Mouse (Mus musculus) midbrain, postnatal 0 days (tissue): ENCODE measurements around the gene Lpo. TPM values are rescaled to one million over a fixed set of nuclear protein-coding genes. Genes with fewer than 3 reads are reported as not detected.

Experiments
- ATAC-seq: fragments of 200-750 bp; cut with Nextera tagmentation; 2 replicates; pipeline ENCODE4 v1.8.0; 2017; ENCODE audit warnings: moderate number of reproducible peaks, mild to moderate bottlenecking, moderate TSS enrichment, moderate library complexity; ENCODE audit not compliant: low FRiP score
- DNase-seq: peaks from one replicate; pipeline ENCODE4 v3.0.0-alpha.2; 2015; ENCODE audit warnings: low spot score
- H3K27ac ChIP-seq: fragments of 300-500 bp; sonication (generic); 2 replicates; pipeline ENCODE4 v1.5.1; 2014; ENCODE audit warnings: low read depth, mild to moderate bottlenecking, low read length, mixed read lengths
- H3K27me3 ChIP-seq: fragments of 300-500 bp; sonication (generic); 2 replicates; pipeline ENCODE4 v1.6.1; 2014; ENCODE audit warnings: low read length, control low read depth, mixed read lengths; ENCODE audit not compliant: insufficient read depth
- H3K36me3 ChIP-seq: fragments of 300-500 bp; sonication (generic); 2 replicates; pipeline ENCODE4 v1.6.1; 2014; ENCODE audit warnings: low read length, control low read depth, mixed read lengths; ENCODE audit not compliant: insufficient read depth
- H3K4me1 ChIP-seq: fragments of 300-500 bp; sonication (generic); 2 replicates; pipeline ENCODE4 v1.6.1; 2014; ENCODE audit warnings: mild to moderate bottlenecking, control low read depth, antibody characterized with exemption, low read length, mixed read lengths; ENCODE audit not compliant: insufficient read depth
- H3K4me2 ChIP-seq: fragments of 300-500 bp; sonication (generic); 2 replicates; pipeline ENCODE4 v1.6.1; 2014; ENCODE audit warnings: low read depth, mild to moderate bottlenecking, low read length, mixed read lengths; ENCODE audit not compliant: poor library complexity, severe bottlenecking
- H3K4me3 ChIP-seq: fragments of 300-500 bp; sonication (generic); 2 replicates; pipeline ENCODE4 v1.5.1; 2014; ENCODE audit warnings: low read depth, mild to moderate bottlenecking, low read length, moderate library complexity
- H3K9ac ChIP-seq: fragments of 300-500 bp; sonication (generic); replicated peaks from 2 replicates; pipeline ENCODE4 v1.6.1; 2014; ENCODE audit warnings: mild to moderate bottlenecking, low read length, moderate library complexity, mixed read lengths; ENCODE audit not compliant: poor library complexity, severe bottlenecking
- H3K9me3 ChIP-seq: fragments of 300-500 bp; sonication (generic); 2 replicates; pipeline ENCODE4 v1.6.1; 2016; ENCODE audit warnings: low read length, control low read depth
- CTCF ChIP-seq: IDR thresholded peaks from 2 replicates; pipeline ENCODE4 v1.5.1; 2016; ENCODE audit warnings: antibody characterized with exemption, mild to moderate bottlenecking
- WGBS: fragments of 180-500 bp; shearing (Covaris S2); extraction: QIAGEN DNeasy Blood & Tissue Kit; methylation state at CpG from one replicate; pipeline ENCODE4 v1.1.7; 2014; 5-methylcytosine and 5-hydroxymethylcytosine counted together
- polyA plus RNA-seq: library from polyadenylated mRNA; unstranded; fragments of >200 nt; fragmentation: Nextera tagmentation; extraction: Ambion mirVana; gene quantifications from 2 replicates; pipeline ENCODE4 v1.2.1, GENCODE M21; 2015
- total RNA-seq: library from RNA; depleted of rRNA; stranded (reverse); fragments of >200 nt; gene quantifications from 2 replicates; pipeline ENCODE4 v1.2.3, GENCODE M21; 2014

Lpo gene
- total and polyA plus RNA-seq, 2 experiments from 2014 or later = 2.5 to 3.8 TPM

DNA sequence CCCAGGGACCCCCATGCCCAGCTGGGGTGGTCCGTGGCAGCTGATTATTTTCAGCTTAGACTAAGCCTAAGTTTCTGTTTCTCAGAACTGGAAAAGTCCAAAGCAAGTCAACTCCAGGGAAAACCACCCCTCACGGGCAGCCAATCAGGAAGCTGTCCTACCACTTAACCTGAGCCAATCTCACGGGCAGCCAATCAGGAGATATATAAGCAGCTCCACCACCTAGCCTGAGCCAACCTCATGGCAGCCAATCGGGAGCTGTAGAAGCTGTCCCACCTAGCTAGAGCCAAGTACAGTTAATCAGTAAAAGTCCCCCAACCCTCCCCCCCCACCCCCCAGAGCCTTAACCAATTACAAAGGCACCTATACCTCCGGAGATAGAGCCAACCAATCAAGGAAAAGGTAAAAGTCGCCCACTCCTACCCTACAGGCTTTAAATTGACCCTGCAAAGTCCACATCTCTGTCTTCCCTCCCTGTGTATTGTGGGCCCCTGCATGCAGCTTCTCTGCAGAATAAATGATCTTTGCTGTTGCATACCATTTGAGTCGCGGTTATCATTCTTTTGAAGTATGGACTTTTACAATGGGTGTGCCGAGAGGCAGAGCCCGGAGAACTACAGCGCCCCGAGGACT lies 19.0 kb upstream of the Lpo start:
- WGBS = 78% methylated on average over 12 of the region's 12 CpGs
- Histone ChIP-seq H3K4me2 (no peak overlapping the region), H3K9me3 (no peaks in the 10 kb centered on the region), H3K4me3 (no peak overlapping the region), H3K9ac (no peak overlapping the region), H3K4me1 (no peaks in the 10 kb centered on the region), H3K36me3 (no peaks in the 10 kb centered on the region), H3K27me3 (no peaks in the 10 kb centered on the region), H3K27ac (no peak overlapping the region)
- ATAC-seq (no peak), DNase-seq (no peak)
- no peak for TF ChIP-seq CTCF

DNA sequence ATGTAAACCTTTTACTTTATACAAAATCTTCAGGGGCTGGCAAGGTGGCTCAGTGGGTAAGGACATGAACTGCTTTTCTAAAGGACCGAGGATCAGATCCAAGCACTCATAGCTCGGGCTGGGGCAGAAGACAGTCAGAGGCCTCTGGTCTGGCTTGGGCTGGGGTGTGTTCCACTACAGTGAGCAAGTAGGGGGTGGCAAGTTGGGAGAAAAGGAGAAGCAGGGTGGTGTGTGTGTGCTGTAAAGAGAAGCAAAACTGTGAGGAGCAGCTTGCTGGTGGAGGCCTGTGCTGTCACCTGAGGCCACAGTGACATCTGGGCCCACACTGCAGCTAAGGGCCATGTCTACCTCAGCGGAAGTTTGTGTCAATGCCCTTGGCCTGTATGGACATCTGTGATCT lies 13.3 kb upstream of the Lpo start:
- no peaks in the 10 kb centered on the region for H3K9me3 ChIP-seq
- no peak overlapping the region for H3K27ac ChIP-seq
- H3K36me3 ChIP-seq = no peaks in the 10 kb centered on the region
- no peak overlapping the region for H3K4me3 ChIP-seq
- WGBS = 85% methylated on average over 3 of the region's 3 CpGs
- H3K4me1 ChIP-seq = no peaks in the 10 kb centered on the region
- ATAC-seq = no peak
- H3K9ac ChIP-seq = no peak overlapping the region
- TF ChIP-seq CTCF = no peak
- H3K4me2 ChIP-seq = no peak overlapping the region
- H3K27me3 ChIP-seq = no peaks in the 10 kb centered on the region
- DNase-seq = no peak

DNA sequence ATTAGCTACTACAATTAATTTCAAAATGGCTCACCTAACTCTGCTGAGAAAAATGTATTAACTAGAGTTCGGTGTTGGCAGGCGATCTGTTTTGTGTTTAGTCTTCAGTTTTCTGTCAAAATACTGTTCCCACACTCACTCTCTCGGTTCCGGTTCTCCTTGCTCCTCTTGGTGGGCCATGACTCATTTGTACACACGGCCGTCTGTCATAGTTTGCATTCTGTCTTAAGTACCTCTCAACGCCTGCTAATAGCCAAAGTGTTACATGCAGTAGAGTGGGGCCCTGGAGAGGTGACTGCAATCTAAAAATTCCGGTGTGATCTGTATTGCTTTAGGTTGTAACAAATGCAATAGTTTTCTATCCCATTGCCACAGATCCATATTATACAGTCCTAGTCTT lies 12.6 kb upstream of the Lpo start:
- H3K4me1 ChIP-seq = no peaks in the 10 kb centered on the region
- no peak overlapping the region for H3K9ac ChIP-seq
- H3K36me3 ChIP-seq = no peaks in the 10 kb centered on the region
- WGBS = 91% methylated on average over 8 of the region's 8 CpGs
- H3K27ac ChIP-seq = no peak overlapping the region
- no peaks in the 10 kb centered on the region for H3K27me3 ChIP-seq
- H3K9me3 ChIP-seq = no peaks in the 10 kb centered on the region
- no peak for DNase-seq
- H3K4me2 ChIP-seq = no peak overlapping the region
- no peak for TF ChIP-seq CTCF
- no peak overlapping the region for H3K4me3 ChIP-seq
- no peak for ATAC-seq

DNA sequence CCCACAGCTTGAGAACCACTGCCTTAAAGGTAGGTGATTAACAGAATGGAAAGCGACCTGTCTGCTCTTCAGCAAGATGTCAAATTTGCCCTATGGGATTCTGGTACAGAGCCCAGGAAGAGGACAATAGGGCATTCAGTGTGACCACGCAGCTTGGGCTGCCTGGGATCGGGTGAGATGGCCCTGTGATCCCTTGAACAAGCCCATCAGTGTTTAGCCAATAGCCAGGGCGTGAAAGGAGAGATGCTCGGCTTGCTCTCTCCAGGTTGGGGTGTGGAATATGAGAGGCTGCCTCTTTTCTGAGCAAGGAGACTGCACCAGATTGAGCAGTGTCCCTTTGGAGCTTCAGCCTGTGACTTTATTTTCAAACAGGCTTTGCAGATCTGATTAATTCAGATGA lies 6.6 kb downstream of the Lpo start:
- WGBS = 49% methylated on average over 5 of the region's 5 CpGs
- no peak for TF ChIP-seq CTCF
- Histone ChIP-seq H3K4me1 (peaks cover 4% of the 10 kb centered on the region; the same call in 1 of the 2 replicates), H3K9me3 (no peaks in the 10 kb centered on the region), H3K4me2 (no peak overlapping the region), H3K36me3 (no peaks in the 10 kb centered on the region), H3K27me3 (no peaks in the 10 kb centered on the region), H3K27ac (no peak overlapping the region), H3K9ac (no peak overlapping the region), H3K4me3 (no peak overlapping the region)
- no peak for DNase-seq
- no peak for ATAC-seq

DNA sequence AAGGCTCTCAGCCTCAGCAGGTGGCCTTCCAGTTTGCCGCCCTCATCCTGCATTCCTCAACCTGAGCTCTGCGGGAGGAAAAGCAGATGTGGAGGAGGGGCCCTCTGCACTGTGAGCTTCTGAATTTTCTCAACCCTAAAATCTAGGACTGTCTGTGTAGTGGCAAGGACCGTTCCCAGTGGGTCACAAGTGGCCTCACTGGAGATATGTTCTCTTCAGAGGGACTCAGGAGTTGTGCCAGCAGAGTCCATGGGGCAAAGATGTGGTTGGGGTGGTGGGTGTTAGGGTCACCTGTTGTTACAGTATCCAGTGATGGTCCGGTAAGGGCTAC lies 10.7 kb downstream of the Lpo start:
- 33% methylated on average over 4 of the region's 4 CpGs for WGBS
- TF ChIP-seq CTCF = no peak
- Histone ChIP-seq H3K4me1 (peaks cover 4% of the 10 kb centered on the region), H3K4me2 (peak overlapping the region; percentile 62), H3K27ac (peak overlapping the region; percentile 47; the same call in 1 of the 2 replicates), H3K4me3 (peak overlapping the region; percentile 36), H3K9ac (peak overlapping the region; percentile 55), H3K9me3 (no peaks in the 10 kb centered on the region), H3K27me3 (no peaks in the 10 kb centered on the region), H3K36me3 (no peaks in the 10 kb centered on the region)
- ATAC-seq (peak; percentile 5), DNase-seq (no peak)

DNA sequence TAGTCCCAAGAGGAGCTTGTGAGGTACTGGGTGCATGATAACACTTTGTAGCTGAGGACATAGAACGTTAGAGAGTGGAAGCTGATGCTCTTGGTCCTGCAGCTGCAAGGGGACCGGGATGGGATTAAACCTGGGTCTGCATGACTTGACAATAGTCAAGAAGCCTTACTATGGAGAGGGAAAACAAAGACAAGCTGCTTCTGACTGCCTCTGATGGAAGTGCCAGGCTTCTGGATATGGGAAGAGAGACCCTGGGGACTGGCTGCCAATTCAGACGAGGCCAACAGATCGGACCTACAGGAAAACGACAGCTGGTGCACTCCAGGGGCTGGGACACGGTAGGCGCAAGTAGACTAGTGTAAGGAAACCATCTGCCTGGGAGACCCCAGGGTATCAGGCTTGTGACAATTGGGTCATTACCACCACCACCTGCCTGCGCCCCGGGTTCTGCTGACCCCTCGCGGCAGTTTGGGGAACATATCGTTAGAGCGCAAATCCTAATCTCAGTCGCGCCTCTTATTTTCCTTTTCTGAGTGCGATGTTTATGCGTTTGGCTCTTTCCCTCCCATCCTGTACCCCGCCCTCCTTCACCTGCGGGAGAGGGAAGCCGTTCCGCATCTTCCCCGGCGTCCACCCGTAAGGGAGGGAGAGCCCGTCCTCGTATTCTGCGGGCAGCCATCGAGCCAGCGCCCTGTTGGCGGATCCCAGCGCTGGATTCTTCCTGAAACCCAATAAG lies 11.2 kb downstream of the Lpo start:
- under 1% methylated on average over 31 of the region's 31 CpGs for WGBS
- peak; percentile 86 for TF ChIP-seq CTCF
- peak; percentile 88 for ATAC-seq

More for the DNA sequence above, 11.2 kb downstream of the Lpo start:
- peak overlapping the region; percentile 47 for H3K27ac ChIP-seq
- H3K9ac ChIP-seq = peak overlapping the region; percentile 55
- no peaks in the 10 kb centered on the region for H3K36me3 ChIP-seq
- peaks cover 4% of the 10 kb centered on the region for H3K4me1 ChIP-seq
- peak; percentile 88 for DNase-seq
- peak overlapping the region; percentile 36 for H3K4me3 ChIP-seq
- H3K4me2 ChIP-seq = peak overlapping the region; percentile 62
- H3K27me3 ChIP-seq = no peaks in the 10 kb centered on the region
- no peaks in the 10 kb centered on the region for H3K9me3 ChIP-seq
